Mouse (Mus musculus) heart, adult 2 months (tissue): Measurements from ENCODE around the gene Tob1. TPM values are rescaled to one million over a fixed set of nuclear protein-coding genes. Genes with fewer than 3 reads are reported as not detected.

Experiments used
- DNase-seq, 2 experiments: peaks; one replicate each; pipeline ENCODE4 v3.0.0; 2021
- H3K27ac ChIP-seq: fragments of 200-600 bp; 2 replicates; pipeline ENCODE4 v1.8.1; 2022
- H3K27me3 ChIP-seq: fragments of 200-500 bp; 2 replicates; pipeline ENCODE4 v1.6.1; 2012; ENCODE audit warnings: mild to moderate bottlenecking, low read length, inconsistent platforms, mixed read lengths; ENCODE audit not compliant: control insufficient read depth, insufficient read depth
- H3K36me3 ChIP-seq: fragments of 200-500 bp; 2 replicates; pipeline ENCODE4 v1.6.1; 2012; ENCODE audit warnings: low read length, inconsistent platforms; ENCODE audit not compliant: control insufficient read depth, insufficient read depth
- H3K4me1 ChIP-seq: fragments of 200-500 bp; 2 replicates; pipeline ENCODE4 v1.6.1; 2011; ENCODE audit warnings: low read length; ENCODE audit not compliant: control insufficient read depth, insufficient read depth
- H3K4me3 ChIP-seq: fragments of 200-600 bp; 2 replicates; pipeline ENCODE4 v1.8.1; 2022
- H3K79me2 ChIP-seq: fragments of 200-500 bp; replicated peaks from 2 replicates; pipeline ENCODE4 v1.6.1; 2012; ENCODE audit warnings: mild to moderate bottlenecking, inconsistent platforms, low read length, moderate library complexity, mixed read lengths; ENCODE audit not compliant: control insufficient read depth, insufficient read depth
- H3K9ac ChIP-seq: fragments of 200-500 bp; 2 replicates; pipeline ENCODE4 v1.6.1; 2012; ENCODE audit warnings: low read depth, mild to moderate bottlenecking, control low read depth, inconsistent platforms, low read length, mixed read lengths
- CTCF ChIP-seq: fragments of 200-600 bp; IDR thresholded peaks from 2 replicates; pipeline ENCODE4 v1.8.1; 2022; ENCODE audit warnings: antibody characterized with exemption, mild to moderate bottlenecking, moderate library complexity
- EP300 ChIP-seq: fragments of 200-500 bp; IDR thresholded peaks from 2 replicates; pipeline ENCODE4 v1.6.1; 2011; ENCODE audit warnings: low read depth, low read length, control low read depth; ENCODE audit not compliant: insufficient read depth
- POLR2A ChIP-seq: fragments of 200-500 bp; IDR thresholded peaks from 2 replicates; pipeline ENCODE4 v1.6.1; 2011; ENCODE audit warnings: mild to moderate bottlenecking, low read depth, low read length, control low read depth; ENCODE audit not compliant: insufficient read depth
- WGBS: fragments of 180-500 bp; shearing (Covaris S2); methylation state at CpG from one replicate; pipeline ENCODE4 v1.1.7; 2018; 5-methylcytosine and 5-hydroxymethylcytosine counted together
- intact Hi-C: fragments of 180-260 bp; cut with DNase I; formaldehyde crosslinking; loops from one replicate; pipeline ENCODE4 v1.15.1; 2025
- polyA plus RNA-seq: library from polyadenylated mRNA; depleted of rRNA; stranded (reverse); fragments of >200 nt; gene quantifications from 2 replicates; pipeline ENCODE4 v1.2.3, GENCODE M21; 2012
- total RNA-seq, 2 experiments: library from RNA; stranded (reverse); gene quantifications; 2 replicates each; pipeline ENCODE4 v1.2.3; 2021

Gene Tob1
- total and polyA plus RNA-seq, 3 experiments: 29.0 to 55.1 (median 47.6) TPM

DNA sequence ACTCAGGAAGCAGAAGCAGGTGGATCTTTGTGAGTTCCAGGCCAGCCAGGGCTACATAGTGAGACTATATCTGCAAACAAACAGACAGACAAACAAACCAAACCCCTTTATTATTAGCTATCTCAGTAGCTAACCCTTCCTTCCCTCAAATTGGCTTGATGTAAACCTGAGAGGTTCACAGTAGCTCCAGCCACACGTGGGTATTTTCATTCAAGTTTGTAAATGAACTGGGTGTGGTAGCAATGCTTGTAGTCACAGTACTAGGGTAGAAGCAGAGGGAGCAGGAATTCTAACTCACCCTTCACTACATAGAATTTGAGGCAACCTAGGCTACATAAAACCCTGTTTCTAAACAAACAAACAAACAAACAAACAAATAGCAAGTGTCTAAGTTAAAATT is 31.5 kb upstream of the Tob1 start:
- 38% methylated on average over 1 of the region's 1 CpGs for WGBS
- no peak overlapping the region for H3K4me3 ChIP-seq
- H3K4me1 ChIP-seq: no peaks in the 10 kb centered on the region; the same call in 1 of the 2 replicates
- H3K9ac ChIP-seq: no peak overlapping the region
- H3K36me3 ChIP-seq: no peaks in the 10 kb centered on the region
- no peaks in the 10 kb centered on the region for H3K27me3 ChIP-seq
- no peak for DNase-seq
- intact Hi-C loops: no loop called here
- no peak overlapping the region for H3K27ac ChIP-seq
- H3K79me2 ChIP-seq: no peaks in the 10 kb centered on the region
- no peak for TF ChIP-seq EP300

DNA sequence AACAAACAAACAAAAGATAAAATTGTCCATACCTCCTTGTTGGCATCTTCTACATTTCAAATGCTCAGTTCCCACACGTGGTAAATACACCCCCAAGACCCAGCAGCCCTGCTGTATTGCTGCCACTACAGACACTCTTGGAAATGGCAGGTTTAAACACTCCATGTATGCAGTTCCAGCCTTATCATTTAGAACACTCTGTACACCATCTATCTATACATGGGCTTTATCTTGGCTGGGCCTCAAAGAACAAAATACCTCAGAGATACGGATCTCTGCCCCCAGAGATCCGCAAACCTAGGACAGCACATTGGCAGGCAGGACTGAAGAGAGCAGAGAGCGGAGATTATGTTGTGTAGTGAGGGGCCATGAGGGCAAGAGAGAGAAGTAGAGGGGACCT is 31.1 kb upstream of the Tob1 start:
- Histone ChIP-seq H3K79me2 (no peaks in the 10 kb centered on the region), H3K4me1 (no peaks in the 10 kb centered on the region; the same call in 1 of the 2 replicates), H3K9ac (no peak overlapping the region), H3K36me3 (no peaks in the 10 kb centered on the region), H3K27me3 (no peaks in the 10 kb centered on the region), H3K27ac (no peak overlapping the region), H3K4me3 (no peak overlapping the region)
- 65% methylated on average over 4 of the region's 4 CpGs for WGBS
- DNase-seq: no peak
- TF ChIP-seq POLR2A (no peak), CTCF (no peak), EP300 (no peak)
- intact Hi-C loops: no loop called here

DNA sequence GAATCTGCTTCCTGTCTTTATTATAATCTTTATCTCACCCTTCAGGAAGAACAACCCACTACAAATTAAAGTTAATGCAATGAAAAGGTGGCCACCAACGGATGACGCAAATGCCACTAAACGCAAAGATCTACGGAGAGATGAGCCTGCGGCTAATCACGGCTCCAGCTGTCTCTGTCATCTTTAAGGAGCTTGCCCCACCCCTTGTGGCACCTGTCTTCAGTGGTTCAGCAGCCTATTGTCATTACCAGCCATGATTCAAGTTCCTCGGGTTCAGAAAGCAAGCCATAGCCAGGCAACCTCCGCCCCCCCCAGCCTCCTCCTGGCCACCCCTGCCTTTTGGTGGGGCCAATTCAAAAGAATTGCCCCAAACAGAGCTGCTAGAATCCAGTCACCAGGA is 29.6 kb upstream of the Tob1 start:
- Histone ChIP-seq H3K27ac (no peak overlapping the region), H3K79me2 (no peaks in the 10 kb centered on the region), H3K27me3 (no peaks in the 10 kb centered on the region), H3K4me1 (no peaks in the 10 kb centered on the region; the same call in 1 of the 2 replicates), H3K4me3 (no peak overlapping the region), H3K9ac (no peak overlapping the region), H3K36me3 (no peaks in the 10 kb centered on the region)
- intact Hi-C loops: no loop called here
- no peak for TF ChIP-seq EP300
- TF ChIP-seq POLR2A: no peak
- TF ChIP-seq CTCF: no peak
- no peak for DNase-seq
- WGBS: 95% methylated on average over 8 of the region's 8 CpGs

DNA sequence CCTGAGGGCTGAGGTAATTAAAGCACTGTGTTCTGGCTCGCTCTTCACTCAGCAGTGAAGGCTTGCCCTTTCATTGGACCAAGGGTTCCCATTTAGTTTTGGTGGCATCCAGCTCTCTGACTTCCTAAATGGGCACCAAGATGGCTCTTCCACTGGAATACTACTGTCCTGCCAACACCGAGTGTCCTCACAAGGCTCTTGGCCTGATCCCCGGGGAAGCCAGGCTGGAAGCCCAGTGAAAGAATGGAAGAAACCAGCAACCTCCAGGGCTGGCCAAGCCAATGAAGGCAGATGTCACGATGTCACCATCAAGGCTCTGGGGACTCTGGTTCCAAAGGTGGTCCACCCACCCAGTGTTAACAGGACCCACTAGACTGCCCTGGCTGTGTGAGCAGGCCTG is 28.5 kb upstream of the Tob1 start:
- 62% methylated on average over 4 of the region's 4 CpGs for WGBS

DNA sequence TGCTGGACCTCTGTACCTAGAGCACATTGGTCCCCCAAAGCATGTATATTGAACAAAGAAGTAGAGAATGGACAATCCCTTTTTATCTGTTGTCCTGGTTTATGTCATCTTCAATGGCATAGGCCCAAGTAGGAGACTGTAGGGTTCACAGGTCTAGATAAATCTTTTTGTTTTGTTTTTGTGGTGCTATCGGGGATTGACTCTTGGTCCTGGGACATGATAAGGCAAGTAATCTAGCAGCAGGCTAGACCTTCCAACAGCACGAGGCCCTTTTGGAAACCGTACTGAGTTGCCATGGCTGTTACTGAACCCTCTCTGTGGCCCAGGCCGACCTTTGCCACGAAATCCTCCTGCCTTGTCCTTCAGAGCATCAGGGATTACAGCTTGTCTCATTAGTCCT is 28.1 kb upstream of the Tob1 start:
- Histone ChIP-seq H3K27me3 (no peaks in the 10 kb centered on the region), H3K9ac (no peak overlapping the region), H3K4me3 (no peak overlapping the region), H3K4me1 (no peaks in the 10 kb centered on the region; the same call in 1 of the 2 replicates), H3K36me3 (no peaks in the 10 kb centered on the region), H3K27ac (no peak overlapping the region), H3K79me2 (no peaks in the 10 kb centered on the region)
- DNase-seq: no peak
- intact Hi-C loops: loop anchor here (1.0 kb wide), 1 partner anchor 27 kb away; no protein-coding TSS in a partner anchor
- TF ChIP-seq CTCF (no peak), POLR2A (no peak), EP300 (no peak)
- WGBS: 79% methylated on average over 5 of the region's 5 CpGs

More for the DNA sequence above, 28.5 kb upstream of the Tob1 start:
- intact Hi-C loops: loop anchor here (1.0 kb wide), 1 partner anchor 28 kb away; no protein-coding TSS in a partner anchor
- H3K9ac ChIP-seq: no peak overlapping the region
- H3K4me3 ChIP-seq: no peak overlapping the region
- no peaks in the 10 kb centered on the region for H3K79me2 ChIP-seq
- no peaks in the 10 kb centered on the region for H3K27me3 ChIP-seq
- H3K4me1 ChIP-seq: no peaks in the 10 kb centered on the region; the same call in 1 of the 2 replicates
- no peak overlapping the region for H3K27ac ChIP-seq
- DNase-seq: peak; percentile 44 to 69
- no peaks in the 10 kb centered on the region for H3K36me3 ChIP-seq
- TF ChIP-seq EP300 (no peak), CTCF (no peak), POLR2A (no peak)

DNA sequence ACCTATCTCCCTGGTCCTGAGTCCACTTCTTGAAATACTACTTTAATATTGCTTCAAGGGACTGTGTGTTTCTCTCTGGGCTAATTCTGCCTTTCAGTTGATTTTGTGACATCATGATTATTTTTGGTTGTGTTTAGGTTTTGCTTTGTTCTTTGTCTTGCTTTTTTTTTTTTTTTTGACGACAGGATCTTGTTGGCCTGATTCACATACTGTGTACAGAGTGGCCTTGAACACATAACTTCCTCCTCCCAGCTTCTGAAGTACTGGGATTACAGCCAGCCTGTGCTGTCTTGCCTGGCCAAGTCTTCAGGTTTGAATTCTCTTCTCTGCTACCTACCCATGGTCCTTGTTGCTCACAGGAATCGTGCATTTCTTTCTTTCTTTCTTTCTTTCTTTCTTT is 27.6 kb upstream of the Tob1 start:
- Histone ChIP-seq H3K9ac (no peak overlapping the region), H3K27ac (no peak overlapping the region), H3K4me1 (no peaks in the 10 kb centered on the region; the same call in 1 of the 2 replicates), H3K27me3 (no peaks in the 10 kb centered on the region), H3K36me3 (no peaks in the 10 kb centered on the region), H3K79me2 (no peaks in the 10 kb centered on the region), H3K4me3 (no peak overlapping the region)
- intact Hi-C loops: loop anchor here (1.0 kb wide), 1 partner anchor 27 kb away; no protein-coding TSS in a partner anchor
- no peak for DNase-seq
- WGBS: 57% methylated on average over 2 of the region's 2 CpGs
- TF ChIP-seq POLR2A (no peak), CTCF (no peak), EP300 (no peak)
